Mouse (Mus musculus) forebrain, embryonic 11.5 days (tissue): Measurements from ENCODE around the gene Efemp2. TPM values are rescaled to one million over a fixed set of nuclear protein-coding genes. Genes with fewer than 3 reads are reported as not detected.
"Not testable (repeated sequence)": the region's sequence is repeated elsewhere in the genome, so short reads cannot be mapped to it uniquely, and the experiment has no call there.

Source experiments
- ATAC-seq: fragments of 200-750 bp; cut with Nextera tagmentation; replicated peaks from 2 replicates; pipeline ENCODE4 v1.8.0; 2017; ENCODE audit warnings: moderate TSS enrichment; ENCODE audit not compliant: low FRiP score
- DNase-seq: peaks from one replicate; pipeline ENCODE4 v3.0.0-alpha.2; 2017; ENCODE audit warnings: low spot score
- H3K27ac ChIP-seq: fragments of 300-500 bp; sonication (generic); 2 replicates; pipeline ENCODE4 v1.5.1; 2014; ENCODE audit warnings: low read depth, low read length
- H3K27me3 ChIP-seq: fragments of 300-500 bp; sonication (generic); 2 replicates; pipeline ENCODE4 v1.6.1; 2014; ENCODE audit warnings: mild to moderate bottlenecking, low read length, mixed read lengths; ENCODE audit not compliant: control insufficient read depth, insufficient read depth
- H3K36me3 ChIP-seq: fragments of 300-500 bp; sonication (generic); 2 replicates; pipeline ENCODE4 v1.6.1; 2014; ENCODE audit warnings: mild to moderate bottlenecking, low read length, moderate library complexity, mixed read lengths; ENCODE audit not compliant: control insufficient read depth, insufficient read depth
- H3K4me1 ChIP-seq: fragments of 300-500 bp; sonication (generic); replicated peaks from 2 replicates; pipeline ENCODE4 v1.6.1; 2014; ENCODE audit warnings: low read length, mixed read lengths; ENCODE audit not compliant: control insufficient read depth, insufficient read depth
- H3K4me2 ChIP-seq: fragments of 300-500 bp; sonication (generic); 2 replicates; pipeline ENCODE4 v1.6.1; 2014; ENCODE audit warnings: low read depth, mild to moderate bottlenecking, low read length, moderate library complexity, mixed read lengths; ENCODE audit not compliant: severe bottlenecking
- H3K4me3 ChIP-seq: fragments of 300-500 bp; sonication (generic); 2 replicates; pipeline ENCODE4 v1.5.1; 2014; ENCODE audit warnings: low read depth, low read length
- H3K9ac ChIP-seq: fragments of 300-500 bp; sonication (generic); 2 replicates; pipeline ENCODE4 v1.6.1; 2014; ENCODE audit warnings: low read length
- H3K9me3 ChIP-seq: fragments of 300-500 bp; sonication (generic); 2 replicates; pipeline ENCODE4 v1.6.1; 2016; ENCODE audit warnings: low read length, mixed read lengths; ENCODE audit not compliant: control insufficient read depth
- WGBS: fragments of 180-500 bp; shearing (Covaris S2); extraction: QIAGEN DNeasy Blood & Tissue Kit; methylation state at CpG from one replicate; pipeline ENCODE4 v1.1.7; 2014; 5-methylcytosine and 5-hydroxymethylcytosine counted together
- polyA plus RNA-seq: library from polyadenylated mRNA; unstranded; fragments of >200 nt; fragmentation: Nextera tagmentation; extraction: Ambion mirVana; gene quantifications from 2 replicates; pipeline ENCODE4 v1.2.1, GENCODE M21; 2014

Gene Efemp2
- polyA plus RNA-seq, 1 experiment from 2014 or later = 50.4 TPM

- Histone ChIP-seq H3K9me3 (no peaks in the 10 kb centered on the region), H3K4me1 (peaks cover 4% of the 10 kb centered on the region; the same call in 1 of the 2 replicates), H3K27me3 (no peaks in the 10 kb centered on the region), H3K9ac (no peak overlapping the region), H3K27ac (no peak overlapping the region), H3K36me3 (peaks cover 12% of the 10 kb centered on the region), H3K4me2 (no peak overlapping the region), H3K4me3 (no peak overlapping the region)
- no peak for ATAC-seq
- DNase-seq = no peak
- WGBS = 87% methylated on average over 4 of the region's 4 CpGs
These were observed 18.9 kb downstream of the Efemp2 start for GRCm38 (mm10) chr19:5492641-5493040.

- not testable (repeated sequence) for H3K4me1 ChIP-seq, H3K27me3 ChIP-seq, H3K27ac ChIP-seq, H3K9ac ChIP-seq, H3K4me2 ChIP-seq, DNase-seq, ATAC-seq, H3K4me3 ChIP-seq, H3K9me3 ChIP-seq
- H3K36me3 ChIP-seq = peaks cover 12% of the 10 kb centered on the region
- WGBS = 71% methylated on average over 9 of the region's 9 CpGs
These were observed 19.6 kb downstream of the Efemp2 start for GRCm38 (mm10) chr19:5493301-5493721.

- no peak overlapping the region for H3K9ac ChIP-seq
- 86% methylated on average over 3 of the region's 3 CpGs for WGBS
- peaks cover 4% of the 10 kb centered on the region; the same call in 1 of the 2 replicates for H3K4me1 ChIP-seq
- peaks cover 12% of the 10 kb centered on the region for H3K36me3 ChIP-seq
- no peak for DNase-seq
- H3K9me3 ChIP-seq = no peaks in the 10 kb centered on the region
- no peak overlapping the region for H3K27ac ChIP-seq
- no peaks in the 10 kb centered on the region for H3K27me3 ChIP-seq
- no peak overlapping the region for H3K4me3 ChIP-seq
- no peak for ATAC-seq
- no peak overlapping the region for H3K4me2 ChIP-seq
These were observed 20.6 kb downstream of the Efemp2 start for GRCm38 (mm10) chr19:5494314-5494713.

DNA sequence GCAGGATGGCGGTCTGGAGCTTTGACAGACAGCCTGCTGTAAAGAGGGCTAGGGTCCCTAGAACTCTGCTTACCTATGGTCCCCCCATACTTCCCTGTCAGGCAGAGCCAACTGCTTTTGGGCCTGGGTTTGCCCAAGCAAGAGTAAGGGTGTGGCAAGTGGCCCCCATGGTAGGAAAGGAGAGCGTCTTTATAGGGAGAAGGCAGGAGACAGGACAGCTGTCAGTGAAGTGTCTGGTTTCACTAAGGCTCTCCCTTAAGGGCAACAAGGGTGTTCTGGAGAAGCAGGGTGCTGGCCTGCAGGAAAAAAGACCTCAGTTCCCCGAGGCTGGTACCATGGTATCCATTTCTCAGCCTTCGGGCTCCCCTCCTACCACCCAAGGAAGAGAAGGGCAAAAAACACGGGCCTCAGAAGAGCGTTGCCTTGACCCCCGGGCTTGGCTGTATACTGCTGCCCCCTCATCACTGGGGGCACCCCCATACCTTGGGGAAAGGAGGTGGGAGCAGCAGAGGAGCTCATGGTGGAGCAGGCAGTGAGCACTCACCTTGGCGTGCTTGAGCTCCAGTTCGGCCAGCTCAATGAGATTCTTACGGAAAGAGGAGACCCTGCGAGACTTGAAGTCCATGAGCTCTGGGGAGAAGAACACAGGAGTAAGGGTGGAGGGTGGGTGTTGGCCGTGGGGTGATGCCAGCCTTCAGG is 21.7 kb downstream of the Efemp2 start:
- H3K4me2 ChIP-seq = no peak overlapping the region
- WGBS = 85% methylated on average over 12 of the region's 12 CpGs
- no peaks in the 10 kb centered on the region for H3K27me3 ChIP-seq
- no peak for ATAC-seq
- no peak for DNase-seq
- H3K9ac ChIP-seq = no peak overlapping the region
- H3K4me3 ChIP-seq = no peak overlapping the region
- H3K4me1 ChIP-seq = peaks cover 4% of the 10 kb centered on the region; the same call in 1 of the 2 replicates
- peaks cover 12% of the 10 kb centered on the region for H3K36me3 ChIP-seq
- no peaks in the 10 kb centered on the region for H3K9me3 ChIP-seq
- no peak overlapping the region for H3K27ac ChIP-seq

DNA sequence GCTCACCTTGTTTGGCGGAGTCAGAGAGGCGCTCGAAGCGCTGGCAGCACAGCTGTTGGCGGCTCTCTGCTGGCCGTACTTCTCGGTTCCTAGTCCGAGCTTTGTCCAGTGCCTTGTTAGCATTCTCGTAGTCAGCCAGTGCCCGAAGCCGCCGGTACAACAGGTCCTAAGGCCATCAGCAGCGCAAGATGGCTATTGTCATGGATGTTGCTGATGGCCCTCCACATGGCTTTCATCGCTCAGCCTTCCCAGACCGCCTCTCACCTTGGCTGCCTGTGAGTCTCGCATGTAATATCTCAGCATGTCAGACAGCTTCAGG is 22.3 kb downstream of the Efemp2 start:
- Histone ChIP-seq H3K36me3 (peaks cover 12% of the 10 kb centered on the region), H3K4me3 (no peak overlapping the region), H3K4me1 (peaks cover 4% of the 10 kb centered on the region; the same call in 1 of the 2 replicates), H3K9me3 (no peaks in the 10 kb centered on the region), H3K4me2 (no peak overlapping the region), H3K27ac (no peak overlapping the region), H3K9ac (no peak overlapping the region), H3K27me3 (no peaks in the 10 kb centered on the region)
- WGBS = 90% methylated on average over 16 of the region's 16 CpGs
- ATAC-seq (no peak), DNase-seq (no peak)

DNA sequence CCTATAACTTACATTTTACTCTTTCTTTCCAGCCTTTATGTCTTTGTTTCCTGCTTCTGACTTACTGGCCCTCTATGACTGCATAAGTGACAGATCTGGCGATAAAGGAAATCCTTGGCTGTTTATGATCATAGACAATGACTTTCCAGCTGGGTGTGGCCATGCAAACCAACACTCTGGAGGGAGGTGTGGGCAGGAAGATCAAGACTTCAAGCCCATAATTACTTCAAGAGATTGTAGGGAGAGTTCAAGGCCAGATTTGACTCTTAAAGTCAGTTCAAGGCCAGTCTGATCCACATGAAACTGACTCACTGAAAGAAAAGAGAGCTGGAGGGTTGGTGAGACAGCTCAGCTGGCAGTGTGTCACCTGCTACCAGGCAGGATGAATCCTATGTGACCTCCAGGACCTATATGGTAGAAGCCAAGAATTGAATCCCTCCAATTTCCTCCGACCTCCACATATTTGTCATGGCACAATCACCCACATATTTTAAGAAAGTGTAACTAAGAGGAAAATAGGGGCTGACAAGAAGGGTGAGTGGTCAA is 26.6 kb downstream of the Efemp2 start:
- ATAC-seq (no peak), DNase-seq (no peak)
- Histone ChIP-seq H3K9ac (no peak overlapping the region), H3K36me3 (peaks cover 3% of the 10 kb centered on the region; the same call in 1 of the 2 replicates), H3K27me3 (no peaks in the 10 kb centered on the region), H3K4me2 (no peak overlapping the region), H3K4me3 (no peak overlapping the region), H3K9me3 (no peaks in the 10 kb centered on the region), H3K27ac (no peak overlapping the region), H3K4me1 (no peaks in the 10 kb centered on the region)
- WGBS = 87% methylated on average over 2 of the region's 2 CpGs

DNA sequence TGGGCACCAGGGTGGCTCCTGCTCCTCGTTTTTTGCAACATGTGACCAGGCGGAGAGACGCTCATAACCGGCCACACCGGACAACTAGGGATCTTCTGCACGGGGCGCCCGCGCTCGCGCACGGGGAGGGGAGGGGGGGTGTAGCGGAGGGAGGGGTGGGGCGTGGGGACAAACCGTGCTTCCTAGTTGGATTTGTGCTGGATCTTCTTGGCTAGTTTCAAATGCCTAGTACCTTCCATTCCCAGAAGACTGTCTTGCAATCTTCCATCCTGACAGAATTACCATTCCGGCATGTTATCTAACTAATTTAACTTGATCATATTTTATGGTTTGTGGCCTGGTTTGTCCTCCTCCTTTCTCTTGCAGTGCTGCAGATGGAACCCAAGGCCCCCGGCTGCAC is 29.9 kb downstream of the Efemp2 start, which contains the start of gene 1700020D05Rik:
Gene 1700020D05Rik, minus strand, starts transcription at position 101 of the 400 bp plus-strand sequence.
- Histone ChIP-seq H3K4me2 (no peak within 1 kb of the TSS), H3K4me1 (no peaks in the 10 kb centered on the region), H3K36me3 (no peaks in the 10 kb centered on the region), H3K9me3 (no peaks in the 10 kb centered on the region; the same call in 1 of the 2 replicates), H3K4me3 (no peak within 1 kb of the TSS), H3K9ac (no peak within 1 kb of the TSS), H3K27me3 (no peaks in the 10 kb centered on the region), H3K27ac (no peak within 1 kb of the TSS)
- no peak for DNase-seq
- no peak for ATAC-seq
- WGBS = 65% methylated on average over 17 of the region's 17 CpGs

DNA sequence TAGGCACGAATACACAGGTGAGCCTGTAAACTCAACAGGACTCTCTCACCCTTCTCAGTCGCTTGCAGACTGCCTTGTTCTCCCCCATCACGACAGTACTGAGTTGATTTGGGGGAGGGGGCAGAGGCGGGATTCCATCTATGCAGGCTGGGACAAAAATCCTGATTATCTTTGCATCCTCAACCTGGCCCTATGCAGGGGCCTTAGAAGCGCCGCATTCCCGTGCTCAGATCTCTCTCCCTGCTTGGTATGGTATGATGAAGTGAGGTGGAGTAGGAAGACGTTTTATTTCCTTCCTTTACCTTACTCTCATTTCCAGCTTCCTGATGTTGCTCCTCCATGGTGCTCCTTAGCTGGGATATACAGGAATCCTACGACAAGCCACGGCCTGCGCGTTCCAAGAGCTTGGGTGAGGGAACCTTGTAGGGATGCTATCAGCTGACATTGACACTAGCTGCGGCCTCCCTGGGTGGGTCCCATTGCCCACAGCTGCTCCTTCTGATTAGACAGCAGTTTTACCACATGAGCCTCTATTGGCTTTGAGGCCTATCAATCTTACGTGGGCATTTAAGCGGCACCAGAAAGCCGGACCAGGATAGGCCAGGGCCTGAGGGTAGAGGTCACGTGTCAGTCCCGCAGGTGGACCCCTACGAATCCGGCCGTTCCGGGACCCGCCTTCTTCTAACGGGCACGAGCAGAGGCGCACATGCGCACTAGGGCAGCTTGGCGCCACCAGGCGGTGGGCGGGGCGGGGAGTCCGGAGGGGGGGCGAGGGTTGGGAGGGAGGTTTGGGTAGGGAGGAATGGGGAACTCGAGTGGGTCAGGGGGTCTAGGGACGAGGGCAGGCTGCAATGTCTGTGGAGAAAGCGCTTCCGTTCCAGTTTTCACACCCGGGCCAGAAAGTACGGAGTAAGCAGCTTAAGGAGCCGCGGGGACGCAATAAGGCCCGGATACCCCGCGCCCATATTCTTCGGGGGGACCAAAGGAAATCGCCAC is 36.6 kb downstream of the Efemp2 start, which contains the start of gene Snx32:
Gene Snx32, minus strand, starts transcription at position 508 of the 996 bp plus-strand sequence.
- peak within 1 kb of the TSS; percentile 71 for H3K4me2 ChIP-seq
- DNase-seq (peak; percentile 96), ATAC-seq (peak; percentile 99)
- no peak within 1 kb of the TSS for H3K27ac ChIP-seq
- peak within 1 kb of the TSS; percentile 68 for H3K9ac ChIP-seq
- WGBS = 3% methylated on average over 46 of the region's 47 CpGs
- no peaks in the 10 kb centered on the region for H3K27me3 ChIP-seq
- no peaks in the 10 kb centered on the region for H3K36me3 ChIP-seq
- peaks cover 6% of the 10 kb centered on the region for H3K4me1 ChIP-seq
- H3K4me3 ChIP-seq = peak within 1 kb of the TSS; percentile 42
- no peaks in the 10 kb centered on the region; the same call in 1 of the 2 replicates for H3K9me3 ChIP-seq
